Mouse (Mus musculus): ENCODE measurements around the gene Olfr1151. TPM values are rescaled to one million over a fixed set of nuclear protein-coding genes. Genes with fewer than 3 reads are reported as not detected.

Olfr1151 gene
- polyA plus RNA-seq (2015; fragmentation: Illumina TruSeq; extraction: RNeasy Lipid Tissue Mini Kit (QIAGEN cat#74804); ENCODE audit: low read depth, low replicate concordance) = not detected

GRCm38 (mm10) chr2:87855562-87855961, at the start of gene Olfr1151:
Gene Olfr1151, plus strand, starts transcription at chr2:87855862.

GRCm38 (mm10) chr2:87809522-87809921, 46.1 kb upstream of the Olfr1151 start, which contains the start of gene Olfr1145:
Gene Olfr1145, plus strand, starts transcription at chr2:87809822.

GRCm38 (mm10) chr2:87830233-87830632, 25.4 kb upstream of the Olfr1151 start, which contains the start of gene Olfr1148:
Gene Olfr1148, plus strand, starts transcription at chr2:87830533.

DNA sequence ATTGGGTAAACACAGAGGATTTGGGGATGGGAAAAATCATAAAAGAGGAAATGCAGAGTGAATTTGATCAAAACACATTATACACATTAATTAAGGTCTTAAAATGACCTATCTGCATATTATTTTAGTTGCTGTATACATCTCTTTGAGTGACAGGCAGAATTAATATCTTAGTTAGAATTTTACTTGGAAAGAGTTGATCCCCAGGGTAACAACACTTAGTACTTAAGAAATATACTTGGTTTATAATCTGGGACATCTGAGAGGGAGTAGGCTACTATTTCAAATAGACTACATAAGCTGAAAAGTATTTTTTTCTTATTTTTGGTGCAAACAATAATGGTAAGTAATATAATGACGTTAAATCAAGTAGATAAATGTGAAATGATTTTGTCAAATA, 12.0 kb upstream of the Olfr1151 start, which contains the start of gene Olfr1150-ps1:
Olfr1150-ps1 (plus strand) TSS at position 301 of the 400 bp plus-strand sequence.

GRCm38 (mm10) chr2:87866192-87866591, 10.5 kb downstream of the Olfr1151 start, which contains the start of gene Olfr1152:
Gene Olfr1152, plus strand, starts transcription at chr2:87866492.

GRCm38 (mm10) chr2:87894662-87895061, 39.0 kb downstream of the Olfr1151 start, which contains the start of gene Olfr1153:
Gene Olfr1153, plus strand, starts transcription at chr2:87894962.

GRCm38 (mm10) chr2:87905066-87905465, 49.4 kb downstream of the Olfr1151 start, which contains the start of gene Olfr1154:
Gene Olfr1154, minus strand, starts transcription at chr2:87905166.

Other genes starting within 250 kb of the Olfr1151 start
- gene Olfr1130, start 249.7 kb upstream of the Olfr1151 start, polyA plus RNA-seq (2015; fragmentation: Illumina TruSeq; extraction: RNeasy Lipid Tissue Mini Kit (QIAGEN cat#74804); ENCODE audit: low read depth, low replicate concordance) = not detected
- gene Olfr1131, start 228.8 kb upstream of the Olfr1151 start, polyA plus RNA-seq (2015; fragmentation: Illumina TruSeq; extraction: RNeasy Lipid Tissue Mini Kit (QIAGEN cat#74804); ENCODE audit: low read depth, low replicate concordance) = not detected
- gene Olfr1132, start 218.3 kb upstream of the Olfr1151 start, polyA plus RNA-seq (2015; fragmentation: Illumina TruSeq; extraction: RNeasy Lipid Tissue Mini Kit (QIAGEN cat#74804); ENCODE audit: low read depth, low replicate concordance) = not detected
- not detected for gene Olfr1133, start 208.5 kb upstream of the Olfr1151 start, polyA plus RNA-seq (2015; fragmentation: Illumina TruSeq; extraction: RNeasy Lipid Tissue Mini Kit (QIAGEN cat#74804); ENCODE audit: low read depth, low replicate concordance)
- not detected for gene Olfr1134, start 197.4 kb upstream of the Olfr1151 start, polyA plus RNA-seq (2015; fragmentation: Illumina TruSeq; extraction: RNeasy Lipid Tissue Mini Kit (QIAGEN cat#74804); ENCODE audit: low read depth, low replicate concordance)
- gene Olfr1135, start 182.2 kb upstream of the Olfr1151 start, polyA plus RNA-seq (2015; fragmentation: Illumina TruSeq; extraction: RNeasy Lipid Tissue Mini Kit (QIAGEN cat#74804); ENCODE audit: low read depth, low replicate concordance) = not detected
- not detected for gene Olfr1136, start 161.9 kb upstream of the Olfr1151 start, polyA plus RNA-seq (2015; fragmentation: Illumina TruSeq; extraction: RNeasy Lipid Tissue Mini Kit (QIAGEN cat#74804); ENCODE audit: low read depth, low replicate concordance)
- gene Olfr1137, start 142.7 kb upstream of the Olfr1151 start, polyA plus RNA-seq (2015; fragmentation: Illumina TruSeq; extraction: RNeasy Lipid Tissue Mini Kit (QIAGEN cat#74804); ENCODE audit: low read depth, low replicate concordance) = not detected
- gene Olfr1138, start 115.9 kb upstream of the Olfr1151 start, polyA plus RNA-seq (2015; fragmentation: Illumina TruSeq; extraction: RNeasy Lipid Tissue Mini Kit (QIAGEN cat#74804); ENCODE audit: low read depth, low replicate concordance) = not detected
- not detected for gene Olfr1140, start 112.1 kb upstream of the Olfr1151 start, polyA plus RNA-seq (2015; fragmentation: Illumina TruSeq; extraction: RNeasy Lipid Tissue Mini Kit (QIAGEN cat#74804); ENCODE audit: low read depth, low replicate concordance)
- gene Olfr1141, start 101.9 kb upstream of the Olfr1151 start, polyA plus RNA-seq (2015; fragmentation: Illumina TruSeq; extraction: RNeasy Lipid Tissue Mini Kit (QIAGEN cat#74804); ENCODE audit: low read depth, low replicate concordance) = not detected
- gene Olfr152, start 76.4 kb upstream of the Olfr1151 start, polyA plus RNA-seq (2015; fragmentation: Illumina TruSeq; extraction: RNeasy Lipid Tissue Mini Kit (QIAGEN cat#74804); ENCODE audit: low read depth, low replicate concordance) = not detected
- not detected for gene Olfr1143, start 55.3 kb upstream of the Olfr1151 start, polyA plus RNA-seq (2015; fragmentation: Illumina TruSeq; extraction: RNeasy Lipid Tissue Mini Kit (QIAGEN cat#74804); ENCODE audit: low read depth, low replicate concordance)
- not detected for gene Olfr1145, start 46.0 kb upstream of the Olfr1151 start, polyA plus RNA-seq (2015; fragmentation: Illumina TruSeq; extraction: RNeasy Lipid Tissue Mini Kit (QIAGEN cat#74804); ENCODE audit: low read depth, low replicate concordance)
- not detected for gene Olfr1148, start 25.3 kb upstream of the Olfr1151 start, polyA plus RNA-seq (2015; fragmentation: Illumina TruSeq; extraction: RNeasy Lipid Tissue Mini Kit (QIAGEN cat#74804); ENCODE audit: low read depth, low replicate concordance)
- gene Olfr1150-ps1, start 11.9 kb upstream of the Olfr1151 start, polyA plus RNA-seq (2015; fragmentation: Illumina TruSeq; extraction: RNeasy Lipid Tissue Mini Kit (QIAGEN cat#74804); ENCODE audit: low read depth, low replicate concordance) = not detected
- not detected for gene Olfr1152, start 10.6 kb downstream of the Olfr1151 start, polyA plus RNA-seq (2015; fragmentation: Illumina TruSeq; extraction: RNeasy Lipid Tissue Mini Kit (QIAGEN cat#74804); ENCODE audit: low read depth, low replicate concordance)
- gene Olfr1153, start 39.1 kb downstream of the Olfr1151 start, polyA plus RNA-seq (2015; fragmentation: Illumina TruSeq; extraction: RNeasy Lipid Tissue Mini Kit (QIAGEN cat#74804); ENCODE audit: low read depth, low replicate concordance) = not detected
- not detected for gene Olfr1154, start 49.3 kb downstream of the Olfr1151 start, polyA plus RNA-seq (2015; fragmentation: Illumina TruSeq; extraction: RNeasy Lipid Tissue Mini Kit (QIAGEN cat#74804); ENCODE audit: low read depth, low replicate concordance)
- not detected for gene Olfr1155, start 89.3 kb downstream of the Olfr1151 start, polyA plus RNA-seq (2015; fragmentation: Illumina TruSeq; extraction: RNeasy Lipid Tissue Mini Kit (QIAGEN cat#74804); ENCODE audit: low read depth, low replicate concordance)
- gene Olfr1156, start 97.2 kb downstream of the Olfr1151 start, polyA plus RNA-seq (2015; fragmentation: Illumina TruSeq; extraction: RNeasy Lipid Tissue Mini Kit (QIAGEN cat#74804); ENCODE audit: low read depth, low replicate concordance) = not detected
- gene Olfr1157, start 112.4 kb downstream of the Olfr1151 start, polyA plus RNA-seq (2015; fragmentation: Illumina TruSeq; extraction: RNeasy Lipid Tissue Mini Kit (QIAGEN cat#74804); ENCODE audit: low read depth, low replicate concordance) = not detected
- not detected for gene Olfr74, start 118.8 kb downstream of the Olfr1151 start, polyA plus RNA-seq (2015; fragmentation: Illumina TruSeq; extraction: RNeasy Lipid Tissue Mini Kit (QIAGEN cat#74804); ENCODE audit: low read depth, low replicate concordance)
- gene Olfr1158, start 134.3 kb downstream of the Olfr1151 start, polyA plus RNA-seq (2015; fragmentation: Illumina TruSeq; extraction: RNeasy Lipid Tissue Mini Kit (QIAGEN cat#74804); ENCODE audit: low read depth, low replicate concordance) = not detected
- gene Olfr1160, start 152.4 kb downstream of the Olfr1151 start, polyA plus RNA-seq (2015; fragmentation: Illumina TruSeq; extraction: RNeasy Lipid Tissue Mini Kit (QIAGEN cat#74804); ENCODE audit: low read depth, low replicate concordance) = not detected
- gene Olfr1161, start 166.9 kb downstream of the Olfr1151 start, polyA plus RNA-seq (2015; fragmentation: Illumina TruSeq; extraction: RNeasy Lipid Tissue Mini Kit (QIAGEN cat#74804); ENCODE audit: low read depth, low replicate concordance) = not detected
- gene Olfr73, start 181.8 kb downstream of the Olfr1151 start, polyA plus RNA-seq (2015; fragmentation: Illumina TruSeq; extraction: RNeasy Lipid Tissue Mini Kit (QIAGEN cat#74804); ENCODE audit: low read depth, low replicate concordance) = not detected
- not detected for gene Olfr1162, start 195.3 kb downstream of the Olfr1151 start, polyA plus RNA-seq (2015; fragmentation: Illumina TruSeq; extraction: RNeasy Lipid Tissue Mini Kit (QIAGEN cat#74804); ENCODE audit: low read depth, low replicate concordance)
- not detected for gene Olfr1163, start 216.0 kb downstream of the Olfr1151 start, polyA plus RNA-seq (2015; fragmentation: Illumina TruSeq; extraction: RNeasy Lipid Tissue Mini Kit (QIAGEN cat#74804); ENCODE audit: low read depth, low replicate concordance)
- not detected for gene Olfr1164, start 238.1 kb downstream of the Olfr1151 start, polyA plus RNA-seq (2015; fragmentation: Illumina TruSeq; extraction: RNeasy Lipid Tissue Mini Kit (QIAGEN cat#74804); ENCODE audit: low read depth, low replicate concordance)

Measured in brain, adult 10 weeks (tissue).